Mouse (Mus musculus) ovary, postnatal 10 days (tissue): Measurements from ENCODE around the gene Slc4a3.

Experiments
- DNase-seq: peaks from one replicate; pipeline ENCODE4 v3.0.0; 2022; ENCODE audit warnings: low spot score

Slc4a3 gene

DNA sequence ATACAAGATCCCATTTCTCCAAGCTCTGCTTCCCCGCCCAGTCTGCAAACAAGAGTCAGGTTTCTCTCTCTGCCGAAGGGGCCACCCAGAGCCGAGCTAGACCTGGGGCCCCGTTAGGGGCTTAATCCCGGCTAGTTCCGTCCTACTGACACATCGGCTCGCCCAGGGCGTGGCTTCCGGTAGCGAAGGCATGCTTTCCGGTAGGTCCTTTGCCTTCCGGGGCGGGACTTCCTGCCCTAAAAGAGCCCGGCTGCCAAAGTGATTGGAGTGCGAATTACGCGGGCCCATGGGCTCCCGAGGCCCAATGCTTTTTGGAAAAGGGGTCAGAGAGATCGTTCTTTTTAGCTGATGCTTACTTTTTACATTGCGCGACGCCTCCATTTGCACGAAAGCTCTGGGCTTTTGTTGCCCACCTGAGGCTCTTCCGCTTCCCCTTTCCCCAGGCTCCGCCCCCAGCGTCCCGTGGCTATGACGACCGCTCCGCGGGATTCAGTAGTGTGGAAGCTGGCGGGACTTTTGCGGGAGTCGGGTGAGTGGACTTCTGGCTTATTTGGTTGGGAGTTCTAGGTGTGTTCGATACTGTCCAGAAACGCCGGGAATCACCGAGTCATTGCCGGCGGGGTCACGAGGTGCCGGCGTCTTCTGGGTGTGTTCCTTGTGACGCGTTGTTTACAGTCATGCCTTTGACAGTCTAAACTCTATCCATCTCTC, 24.6 kb upstream of the Slc4a3 start, which contains the start of gene Stk11ip:
Stk11ip (plus strand) TSS at position 209 of the 711 bp plus-strand sequence.
- DNase-seq: peak; percentile 87

DNA sequence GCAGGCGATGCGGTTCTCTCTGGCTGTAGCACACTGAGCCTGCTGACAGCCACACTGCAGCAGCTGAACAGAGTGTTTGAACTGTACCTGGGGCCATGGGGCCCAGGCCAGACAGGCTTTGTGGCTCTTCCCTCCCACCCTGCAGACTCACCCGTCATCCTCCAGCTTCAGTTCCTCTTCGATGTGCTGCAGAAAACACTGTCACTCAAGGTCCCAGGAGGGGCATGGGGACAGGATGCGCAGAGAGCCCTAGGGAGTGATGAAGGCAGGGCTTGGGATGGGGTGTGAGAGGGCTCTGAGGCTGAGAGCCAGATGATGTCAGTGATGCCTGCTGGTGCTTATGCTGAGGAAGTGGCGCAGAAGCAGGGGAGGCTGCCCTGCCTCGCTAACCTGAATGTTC, 21.4 kb upstream of the Slc4a3 start:
- no peak for DNase-seq

DNA sequence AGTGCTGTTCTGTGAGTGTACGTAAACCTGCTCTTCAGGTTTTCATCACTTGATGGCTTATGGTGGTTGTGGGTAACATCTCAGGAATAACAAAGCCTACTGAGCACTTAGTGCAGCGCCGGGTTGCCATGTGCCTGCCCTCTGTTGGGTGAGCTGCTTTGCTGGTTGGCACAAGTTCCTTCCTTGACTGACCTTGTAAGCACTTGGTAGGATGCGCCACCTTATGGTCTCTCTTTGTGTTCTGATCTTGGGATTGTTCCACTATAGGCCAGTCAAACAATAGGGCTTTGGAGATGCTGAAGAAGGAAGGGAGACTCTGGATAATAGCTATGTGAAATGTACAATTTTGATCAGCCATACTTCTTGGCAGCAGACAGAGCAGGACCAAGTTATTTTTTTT, 15.5 kb upstream of the Slc4a3 start:
- no peak for DNase-seq

GRCm38 (mm10) chr1:75532280-75533172, 13.5 kb upstream of the Slc4a3 start:
- no peak for DNase-seq

- DNase-seq: no peak
Observed at GRCm38 (mm10) chr1:75533325-75534252, 12.5 kb upstream of the Slc4a3 start.

DNA sequence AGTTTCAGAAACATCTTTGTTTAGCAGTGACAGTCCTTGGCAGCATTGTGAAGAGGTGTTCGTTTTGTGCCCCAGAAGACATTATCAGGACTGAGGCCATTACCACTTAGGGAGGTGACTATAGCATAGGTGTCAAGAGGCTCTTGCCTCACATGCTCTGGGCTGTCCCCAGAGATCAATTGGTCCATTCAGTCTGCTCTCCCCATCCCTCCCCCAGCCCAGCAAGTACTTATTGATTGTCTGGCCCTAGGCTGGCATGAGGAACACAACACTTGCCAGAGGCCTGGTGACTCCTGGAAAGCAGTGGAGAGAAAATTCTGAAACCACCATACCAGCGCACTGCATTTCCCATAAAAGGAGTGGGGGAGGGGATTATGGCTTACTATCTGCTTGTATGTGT, 8.5 kb upstream of the Slc4a3 start:
- no peak for DNase-seq

- DNase-seq: no peak
Observed at GRCm38 (mm10) chr1:75538597-75539190, 7.4 kb upstream of the Slc4a3 start.

GRCm38 (mm10) chr1:75541496-75541895, 4.6 kb upstream of the Slc4a3 start:
- DNase-seq: no peak

GRCm38 (mm10) chr1:75544351-75544750, 1.7 kb upstream of the Slc4a3 start:
- no peak for DNase-seq

GRCm38 (mm10) chr1:75547351-75547750, 1.3 kb downstream of the Slc4a3 start:
- no peak for DNase-seq

- DNase-seq: no peak
Observed at GRCm38 (mm10) chr1:75548083-75548482, 2.0 kb downstream of the Slc4a3 start.

GRCm38 (mm10) chr1:75548871-75549270, 2.8 kb downstream of the Slc4a3 start:
- no peak for DNase-seq

DNA sequence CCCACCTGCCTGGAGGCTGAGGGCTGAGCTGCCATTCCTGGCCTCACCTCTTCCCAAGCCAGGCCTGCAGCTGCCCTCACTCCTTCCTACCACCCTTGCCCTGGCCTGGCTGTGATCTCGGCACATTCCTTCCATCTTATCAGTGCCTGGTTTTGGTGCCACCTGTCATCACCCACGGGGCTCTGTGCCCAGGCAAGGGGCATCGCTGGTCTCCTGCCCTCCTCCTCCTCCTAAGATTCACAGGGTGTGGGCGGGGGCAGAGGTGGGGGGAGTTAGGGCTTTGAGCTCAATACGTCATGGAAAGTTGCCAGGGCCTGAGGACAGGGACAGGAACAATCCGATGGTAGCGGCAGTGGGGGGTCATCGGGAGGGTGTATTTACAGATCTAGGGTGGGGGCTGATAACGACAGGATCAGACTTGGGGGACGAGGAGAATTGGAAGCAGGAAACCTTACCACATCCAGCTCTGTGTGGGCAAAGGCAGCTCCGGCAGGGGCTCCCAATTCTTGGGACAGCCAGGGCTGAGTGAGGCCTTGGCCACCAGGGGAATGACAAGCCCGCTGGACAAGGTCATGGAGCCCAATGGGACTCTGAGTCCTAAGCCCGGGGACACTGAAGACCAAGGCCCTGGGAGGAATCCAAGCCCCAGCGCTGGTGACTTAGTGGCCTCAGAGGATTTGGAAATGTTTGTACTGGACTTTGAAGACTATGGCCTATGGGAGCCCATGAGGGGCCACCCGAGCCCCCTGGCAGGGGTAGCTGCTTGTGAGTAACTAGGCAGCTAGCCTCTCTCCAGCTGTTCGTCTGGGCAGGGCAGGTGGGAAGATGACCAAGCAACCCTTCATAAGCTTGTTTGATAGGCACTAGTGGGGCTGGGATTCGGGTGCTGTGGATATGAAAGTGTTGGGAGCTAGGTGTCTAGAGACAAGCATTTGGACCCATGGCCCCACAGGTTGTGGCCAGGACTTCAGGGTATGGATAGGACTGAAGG, 3.5 kb downstream of the Slc4a3 start:
- DNase-seq: no peak

DNA sequence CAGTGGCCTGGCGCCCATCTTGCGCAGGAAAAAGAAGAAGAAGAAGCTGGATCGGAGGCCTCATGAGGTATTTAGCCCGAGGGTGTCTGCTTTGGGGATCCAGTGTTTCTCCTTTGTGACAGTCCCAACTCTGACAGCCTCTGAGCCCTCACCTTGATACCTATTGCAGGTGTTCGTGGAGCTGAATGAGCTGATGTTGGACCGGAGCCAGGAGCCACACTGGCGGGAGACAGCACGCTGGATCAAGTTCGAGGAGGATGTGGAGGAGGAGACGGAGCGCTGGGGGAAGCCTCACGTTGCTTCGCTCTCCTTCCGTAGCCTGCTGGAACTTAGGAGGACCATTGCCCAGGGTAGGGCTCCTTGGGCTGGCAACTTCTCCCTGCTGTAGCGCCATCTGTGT, 4.5 kb downstream of the Slc4a3 start:
- DNase-seq: no peak

DNA sequence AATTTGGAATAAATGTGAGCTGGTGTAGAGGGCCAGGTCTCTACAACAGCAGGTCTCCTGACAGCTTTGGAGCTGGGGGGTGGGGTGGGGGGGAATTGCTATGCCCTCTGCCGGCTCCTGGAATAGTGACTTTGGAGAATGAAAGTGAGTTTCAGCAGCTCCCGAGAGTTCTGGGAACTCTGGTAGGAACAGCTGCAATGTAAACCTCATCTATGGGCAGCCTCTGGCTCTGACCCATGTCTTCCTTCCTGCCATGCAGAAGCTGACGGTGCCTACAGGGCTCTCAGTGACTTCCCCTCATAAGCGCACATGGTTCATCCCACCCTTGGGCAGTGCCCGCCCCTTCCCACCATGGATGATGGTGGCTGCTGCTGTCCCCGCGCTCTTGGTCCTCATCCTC, 9.6 kb downstream of the Slc4a3 start:
- DNase-seq: no peak

GRCm38 (mm10) chr1:75556143-75556781, 10.2 kb downstream of the Slc4a3 start:
- DNase-seq: no peak

GRCm38 (mm10) chr1:75557041-75557440, 11.0 kb downstream of the Slc4a3 start:
- no peak for DNase-seq

- no peak for DNase-seq
Observed at GRCm38 (mm10) chr1:75558388-75559178, 12.5 kb downstream of the Slc4a3 start.
